Mouse (Mus musculus): ENCODE measurements around the gene Cfap44. TPM values are rescaled to one million over a fixed set of nuclear protein-coding genes. Genes with fewer than 3 reads are reported as not detected.

Gene Cfap44
- polyA plus RNA-seq (2015; fragmentation: Nextera tagmentation; extraction: Ambion mirVana): 0.54 and 0.74 TPM in 2 replicates

DNA sequence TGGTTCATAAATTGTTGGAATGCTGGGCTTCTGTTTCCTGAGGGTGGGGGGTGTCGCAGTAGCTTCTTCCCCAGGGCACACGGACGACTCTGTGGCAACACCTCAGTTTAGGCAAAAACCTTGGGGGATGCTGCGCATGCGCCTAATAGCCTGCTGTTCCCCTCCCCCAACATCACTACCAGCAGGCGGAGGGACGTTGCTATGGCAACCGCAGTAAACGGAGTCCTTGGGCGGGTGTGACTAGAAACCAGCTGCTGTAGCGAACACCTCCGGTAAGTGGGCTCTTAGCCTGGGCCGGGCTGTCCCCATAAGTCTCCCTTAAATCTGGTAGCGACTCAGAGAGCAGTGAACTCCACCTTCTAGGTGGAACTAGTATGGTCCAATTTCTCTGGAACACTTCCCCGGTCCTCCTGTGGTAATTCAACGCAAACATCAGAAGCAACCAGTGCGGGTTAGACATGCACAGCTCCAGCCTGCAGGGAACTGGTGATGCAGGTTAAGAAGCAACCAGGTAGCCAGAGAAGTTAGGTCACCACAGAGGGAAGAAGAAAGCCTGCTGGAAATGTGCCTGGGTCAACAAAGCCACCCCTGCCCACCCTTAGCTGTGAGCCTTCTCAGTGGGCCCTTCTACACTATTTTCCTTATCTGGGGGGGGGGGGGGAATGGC lies at the start of gene Cfap44:
Gene Cfap44 (plus strand): TSS at position 220 of the 667 bp plus-strand sequence.
- WGBS: 2% methylated on average over 17 of the region's 17 CpGs

DNA sequence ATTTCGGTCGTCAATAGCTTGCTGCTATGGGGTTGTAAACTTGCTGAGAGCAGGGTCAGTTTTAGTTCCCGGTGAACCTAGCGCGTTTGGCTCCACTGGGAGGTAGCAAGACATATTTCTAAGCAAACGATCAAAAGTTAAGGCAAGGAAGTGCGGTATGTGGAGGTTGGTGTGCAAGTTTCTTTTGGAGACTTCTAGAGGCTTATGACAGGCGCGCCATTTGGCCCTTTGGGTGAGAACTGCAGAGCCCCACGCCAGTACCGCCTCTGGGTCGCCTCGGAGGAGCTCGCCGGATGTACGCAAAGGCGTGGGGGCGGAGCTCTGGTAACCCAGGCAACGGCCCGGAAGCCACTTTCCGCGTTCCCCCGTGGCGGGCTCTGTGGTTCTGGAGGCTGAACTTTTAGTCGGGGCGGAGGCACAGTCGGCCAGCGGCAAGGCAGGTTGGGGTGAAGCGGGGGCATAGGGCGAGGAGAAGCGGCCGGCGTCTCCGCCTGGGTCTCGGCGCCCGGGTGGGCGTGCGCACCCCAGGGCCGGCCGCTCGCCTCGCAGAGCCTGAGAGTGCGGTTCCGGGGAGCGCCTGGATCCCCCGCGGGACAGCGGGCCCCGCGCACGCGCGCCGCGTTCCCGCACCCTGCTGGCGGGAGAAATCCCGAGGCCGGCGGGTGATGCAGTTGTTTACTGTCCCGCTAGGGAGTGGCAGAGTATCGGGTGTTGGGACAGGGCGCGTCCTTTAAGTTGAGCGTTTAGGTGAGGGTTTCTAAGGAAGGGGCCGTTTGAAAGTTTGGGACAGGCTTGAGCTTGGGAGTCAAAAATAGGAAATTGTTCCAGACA lies 47.3 kb upstream of the Cfap44 start, which contains the start of gene Spice1:
Gene Spice1 (plus strand): TSS at position 51 of the 831 bp plus-strand sequence.
- no peaks in the 10 kb centered on the region for H3K27me3 ChIP-seq (ENCODE audit: insufficient read depth, low read length)
- WGBS: under 1% methylated on average over 66 of the region's 67 CpGs

More for the DNA sequence above, at the start of gene Cfap44:
- Histone ChIP-seq H3K36me3 (ENCODE audit: insufficient read depth, low read length) (peaks cover 8% of the 10 kb centered on the region; the same call in 1 of the 2 replicates), H3K27me3 (ENCODE audit: insufficient read depth, low read length) (no peaks in the 10 kb centered on the region), H3K27ac (ENCODE audit: low read length) (no peak within 1 kb of the TSS), H3K9ac (replicated peaks; ENCODE audit: low read length) (peak within 1 kb of the TSS; percentile 47), H3K4me1 (ENCODE audit: insufficient read depth, low read length) (peaks cover 18% of the 10 kb centered on the region), H3K4me2 (replicated peaks; ENCODE audit: low read depth, low read length) (peak within 1 kb of the TSS; percentile 56), H3K9me3 (ENCODE audit: low read length) (0 out of 2 replicates have a peak, but pooled peaks cover 9% of the 10 kb centered on the region), H3K4me3 (ENCODE audit: low read length) (peak within 1 kb of the TSS; percentile 33)
- ATAC-seq (ENCODE audit: low FRiP score, low TSS enrichment): peak; percentile 81

DNA sequence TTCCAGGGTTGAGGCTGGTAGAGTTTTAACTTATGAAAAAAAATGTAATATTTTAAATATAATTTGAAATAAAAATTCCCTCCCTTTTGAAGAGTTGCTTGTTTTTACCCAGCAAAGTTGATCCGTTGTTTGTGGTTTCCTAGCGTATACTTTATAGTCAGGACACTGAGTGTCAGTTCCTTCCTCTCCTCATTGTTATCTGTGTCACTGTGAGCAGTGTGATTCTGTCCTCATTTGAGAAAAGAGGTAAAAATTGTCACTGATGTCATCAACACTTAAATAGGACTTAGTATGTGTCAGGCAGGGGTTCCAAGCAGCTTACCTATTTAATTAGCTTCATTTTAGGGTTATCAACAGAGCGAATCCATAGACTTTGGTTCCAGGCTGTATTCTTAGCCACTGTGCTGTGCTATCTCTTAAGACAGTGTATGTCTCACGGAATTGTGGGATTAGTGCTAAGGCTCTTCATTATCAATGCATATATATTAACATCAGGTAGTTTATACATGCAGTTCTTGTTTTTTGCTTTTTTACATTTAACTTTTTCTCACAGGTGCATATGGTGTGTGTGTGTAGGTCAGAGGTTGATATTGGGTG lies 44.7 kb upstream of the Cfap44 start:
- H3K9me3 ChIP-seq (ENCODE audit: low read length): no peaks in the 10 kb centered on the region
- H3K27ac ChIP-seq (ENCODE audit: low read length): no peak overlapping the region
- 88% methylated on average over 4 of the region's 4 CpGs for WGBS
- ATAC-seq (ENCODE audit: low FRiP score, low TSS enrichment): no peak
- no peaks in the 10 kb centered on the region for H3K27me3 ChIP-seq (ENCODE audit: insufficient read depth, low read length)
- peaks cover 11% of the 10 kb centered on the region for H3K4me1 ChIP-seq (ENCODE audit: insufficient read depth, low read length)
- no peaks in the 10 kb centered on the region for H3K36me3 ChIP-seq (ENCODE audit: insufficient read depth, low read length)
- no peak overlapping the region for H3K4me3 ChIP-seq (ENCODE audit: low read length)
- no peak overlapping the region for H3K4me2 ChIP-seq (replicated peaks; ENCODE audit: low read depth, low read length)
- no peak overlapping the region for H3K9ac ChIP-seq (replicated peaks; ENCODE audit: low read length)

More for the DNA sequence above, 47.3 kb upstream of the Cfap44 start, which contains the start of gene Spice1:
- Histone ChIP-seq H3K9ac (replicated peaks; ENCODE audit: low read length) (peak within 1 kb of the TSS; percentile 85), H3K4me3 (ENCODE audit: low read length) (peak within 1 kb of the TSS; percentile 65), H3K27ac (ENCODE audit: low read length) (peak within 1 kb of the TSS; percentile 94), H3K4me2 (replicated peaks; ENCODE audit: low read depth, low read length) (peak within 1 kb of the TSS; percentile 87), H3K36me3 (ENCODE audit: insufficient read depth, low read length) (no peaks in the 10 kb centered on the region), H3K4me1 (ENCODE audit: insufficient read depth, low read length) (peaks cover 11% of the 10 kb centered on the region), H3K9me3 (ENCODE audit: low read length) (no peaks in the 10 kb centered on the region)
- peak; percentile 99 for ATAC-seq (ENCODE audit: low FRiP score, low TSS enrichment)

DNA sequence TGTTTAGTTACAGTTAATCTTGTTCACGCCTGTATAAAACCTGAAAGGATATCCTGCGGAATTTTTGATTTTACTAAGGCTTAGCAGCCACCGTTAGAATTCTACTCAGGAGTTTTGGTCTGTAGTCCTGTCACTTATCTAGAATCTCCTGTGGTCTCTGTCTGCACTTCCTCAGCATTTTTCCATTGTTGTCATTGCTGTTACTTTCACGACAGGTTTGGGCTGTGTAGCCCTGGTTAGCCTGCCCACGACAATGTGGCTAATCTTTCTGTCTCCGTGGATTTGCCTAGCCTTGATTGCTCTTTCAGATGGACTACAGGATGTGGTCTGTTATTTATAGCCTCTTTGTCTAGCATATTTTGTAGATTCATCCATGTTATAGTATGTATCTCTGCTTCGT lies 38.3 kb upstream of the Cfap44 start:
- no peak for ATAC-seq (ENCODE audit: low FRiP score, low TSS enrichment)
- H3K9ac ChIP-seq (replicated peaks; ENCODE audit: low read length): no peak overlapping the region
- no peaks in the 10 kb centered on the region for H3K9me3 ChIP-seq (ENCODE audit: low read length)
- H3K27me3 ChIP-seq (ENCODE audit: insufficient read depth, low read length): no peaks in the 10 kb centered on the region
- no peak overlapping the region for H3K4me3 ChIP-seq (ENCODE audit: low read length)
- 71% methylated on average over 7 of the region's 7 CpGs for WGBS
- peaks cover 5% of the 10 kb centered on the region; the same call in 1 of the 2 replicates for H3K36me3 ChIP-seq (ENCODE audit: insufficient read depth, low read length)
- no peak overlapping the region for H3K27ac ChIP-seq (ENCODE audit: low read length)
- no peak overlapping the region for H3K4me2 ChIP-seq (replicated peaks; ENCODE audit: low read depth, low read length)
- no peaks in the 10 kb centered on the region for H3K4me1 ChIP-seq (ENCODE audit: insufficient read depth, low read length)

DNA sequence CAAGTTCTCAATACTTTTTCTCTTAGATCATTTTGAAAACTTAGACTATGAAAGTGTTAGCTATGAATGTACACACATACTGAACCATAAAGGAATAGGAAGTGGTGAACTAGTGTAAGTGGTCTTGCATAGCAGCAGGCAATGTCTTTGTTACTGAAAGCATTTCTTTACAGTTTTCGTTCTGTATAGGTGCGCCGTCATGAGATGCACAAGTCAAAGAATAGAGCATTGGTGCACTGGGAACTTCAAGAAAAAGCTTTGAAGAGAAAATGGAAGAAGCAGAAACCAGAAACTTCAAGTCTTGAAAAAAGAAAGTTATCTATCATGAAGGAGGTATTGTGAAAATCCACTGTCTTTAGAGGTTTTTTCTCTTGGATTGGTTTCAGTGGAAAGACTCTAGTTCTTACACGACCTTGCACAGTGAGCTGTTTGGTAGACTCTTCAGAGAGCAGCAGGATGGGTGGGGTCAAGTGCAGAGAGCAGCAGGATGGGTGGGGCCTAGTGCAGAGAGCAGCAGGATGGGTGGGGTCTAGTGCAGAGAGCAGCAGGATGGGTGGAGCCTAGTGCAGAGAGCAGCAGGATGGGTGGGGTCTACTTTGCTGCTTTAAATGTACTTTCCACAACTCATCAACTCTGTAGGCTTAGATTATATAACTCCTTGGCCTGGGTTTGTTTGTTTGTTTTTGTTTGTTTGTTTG lies 36.9 kb upstream of the Cfap44 start:
- H3K4me2 ChIP-seq (replicated peaks; ENCODE audit: low read depth, low read length): no peak overlapping the region
- H3K9ac ChIP-seq (replicated peaks; ENCODE audit: low read length): no peak overlapping the region
- ATAC-seq (ENCODE audit: low FRiP score, low TSS enrichment): peak; percentile 67; the same call in 1 of the 2 replicates
- no peak overlapping the region for H3K4me3 ChIP-seq (ENCODE audit: low read length)
- H3K4me1 ChIP-seq (ENCODE audit: insufficient read depth, low read length): no peaks in the 10 kb centered on the region
- H3K27ac ChIP-seq (ENCODE audit: low read length): no peak overlapping the region
- H3K36me3 ChIP-seq (ENCODE audit: insufficient read depth, low read length): peaks cover 10% of the 10 kb centered on the region; the same call in 1 of the 2 replicates
- no peaks in the 10 kb centered on the region for H3K9me3 ChIP-seq (ENCODE audit: low read length)
- 73% methylated on average over 4 of the region's 4 CpGs for WGBS
- no peaks in the 10 kb centered on the region for H3K27me3 ChIP-seq (ENCODE audit: insufficient read depth, low read length)

DNA sequence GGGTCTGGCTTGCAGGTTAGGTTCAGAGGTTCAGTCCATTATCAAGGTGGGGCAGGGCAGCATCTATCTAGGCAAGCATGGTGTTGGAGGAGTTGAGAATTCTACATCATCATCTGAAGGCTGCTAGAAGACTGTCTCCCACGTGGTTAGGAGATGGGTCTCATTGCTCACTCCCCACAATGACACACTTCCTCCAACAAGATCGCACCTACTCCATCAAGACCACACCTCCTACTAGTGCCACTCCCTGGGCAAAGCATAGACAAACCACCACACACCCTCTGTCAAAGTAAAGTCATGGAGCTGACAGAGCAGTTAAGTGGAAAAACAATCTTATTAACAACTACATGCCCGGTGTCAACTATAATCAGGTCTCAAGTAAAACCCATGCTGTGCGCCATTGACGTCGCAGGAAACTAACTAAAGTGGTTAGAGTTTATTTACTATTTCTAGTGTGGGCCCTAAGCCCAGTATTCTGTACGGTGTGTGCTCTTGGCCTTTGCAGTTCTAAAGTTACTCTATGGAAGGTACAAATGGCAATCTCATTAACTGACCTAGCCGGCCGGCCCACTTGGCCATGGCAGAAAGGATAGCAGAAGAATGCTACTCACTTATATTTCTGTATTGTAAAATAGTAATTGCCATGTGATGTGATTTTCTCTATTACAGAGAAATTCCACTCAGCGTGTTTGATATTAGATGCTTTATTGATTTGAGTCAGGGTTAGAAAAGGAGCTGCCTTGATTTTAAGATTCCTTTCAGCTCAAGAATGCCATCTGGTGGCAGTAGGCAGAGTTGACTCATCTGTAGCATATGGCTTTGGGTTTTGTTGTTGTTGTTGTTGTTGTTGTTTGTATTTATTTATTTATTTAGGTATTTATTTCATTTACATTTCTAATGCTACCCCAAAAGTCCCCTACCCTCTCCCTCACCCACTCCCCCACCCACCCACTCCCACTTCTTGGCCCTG lies 32.4 kb upstream of the Cfap44 start:
- H3K27me3 ChIP-seq (ENCODE audit: insufficient read depth, low read length): no peaks in the 10 kb centered on the region
- no peak for ATAC-seq (ENCODE audit: low FRiP score, low TSS enrichment)
- H3K9me3 ChIP-seq (ENCODE audit: low read length): no peaks in the 10 kb centered on the region
- H3K4me3 ChIP-seq (ENCODE audit: low read length): no peak overlapping the region
- H3K9ac ChIP-seq (replicated peaks; ENCODE audit: low read length): no peak overlapping the region
- WGBS: 90% methylated on average over 10 of the region's 10 CpGs
- no peaks in the 10 kb centered on the region for H3K4me1 ChIP-seq (ENCODE audit: insufficient read depth, low read length)
- peaks cover 22% of the 10 kb centered on the region for H3K36me3 ChIP-seq (ENCODE audit: insufficient read depth, low read length)
- H3K4me2 ChIP-seq (replicated peaks; ENCODE audit: low read depth, low read length): no peak overlapping the region
- no peak overlapping the region for H3K27ac ChIP-seq (ENCODE audit: low read length)

DNA sequence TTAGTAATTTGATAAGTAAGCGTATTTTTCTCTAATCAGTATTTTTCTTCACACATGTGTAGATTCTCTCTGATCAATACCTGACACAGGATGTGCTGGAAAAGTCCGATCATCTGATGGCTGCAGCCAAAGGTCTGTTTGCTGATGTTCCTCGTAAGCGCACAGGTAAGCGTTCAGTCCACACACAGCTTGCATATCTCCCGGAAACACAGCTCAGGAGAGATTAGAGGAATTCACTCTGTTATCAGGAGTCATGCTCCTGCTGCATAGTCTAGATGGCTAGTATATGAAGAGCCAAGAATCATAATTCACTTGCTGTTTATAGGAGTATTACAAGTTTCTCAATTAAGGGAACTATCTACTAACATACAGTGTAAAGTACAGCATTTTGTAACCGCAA lies 29.1 kb upstream of the Cfap44 start:
- Histone ChIP-seq H3K4me3 (ENCODE audit: low read length) (no peak overlapping the region), H3K4me1 (ENCODE audit: insufficient read depth, low read length) (no peaks in the 10 kb centered on the region), H3K27ac (ENCODE audit: low read length) (no peak overlapping the region), H3K9me3 (ENCODE audit: low read length) (no peaks in the 10 kb centered on the region), H3K36me3 (ENCODE audit: insufficient read depth, low read length) (peaks cover 27% of the 10 kb centered on the region), H3K4me2 (replicated peaks; ENCODE audit: low read depth, low read length) (no peak overlapping the region), H3K27me3 (ENCODE audit: insufficient read depth, low read length) (no peaks in the 10 kb centered on the region), H3K9ac (replicated peaks; ENCODE audit: low read length) (no peak overlapping the region)
- no peak for ATAC-seq (ENCODE audit: low FRiP score, low TSS enrichment)
- 89% methylated on average over 7 of the region's 7 CpGs for WGBS

DNA sequence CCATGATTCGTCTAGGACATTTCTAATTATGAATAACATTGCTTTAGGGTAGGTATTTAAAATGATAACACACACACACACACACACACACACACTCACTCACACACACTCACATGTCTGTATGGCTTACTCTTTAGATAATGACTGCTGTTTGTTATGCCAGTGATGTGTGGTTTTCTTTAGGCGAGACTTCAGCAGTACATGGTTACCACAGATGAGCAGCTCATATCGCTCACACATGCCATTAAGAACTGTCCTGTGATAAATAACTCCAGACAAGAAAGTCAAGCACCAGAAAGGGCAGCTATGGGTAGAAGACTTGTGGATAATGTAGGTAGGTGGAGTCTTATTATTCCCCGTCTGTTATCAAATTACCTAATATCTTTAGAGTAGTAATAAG lies 19.1 kb upstream of the Cfap44 start:
- 89% methylated on average over 4 of the region's 4 CpGs for WGBS
- Histone ChIP-seq H3K4me2 (replicated peaks; ENCODE audit: low read depth, low read length) (no peak overlapping the region), H3K9ac (replicated peaks; ENCODE audit: low read length) (no peak overlapping the region), H3K9me3 (ENCODE audit: low read length) (no peaks in the 10 kb centered on the region), H3K27me3 (ENCODE audit: insufficient read depth, low read length) (no peaks in the 10 kb centered on the region), H3K36me3 (ENCODE audit: insufficient read depth, low read length) (peaks cover 20% of the 10 kb centered on the region), H3K4me1 (ENCODE audit: insufficient read depth, low read length) (no peaks in the 10 kb centered on the region), H3K27ac (ENCODE audit: low read length) (no peak overlapping the region), H3K4me3 (ENCODE audit: low read length) (no peak overlapping the region)
- no peak for ATAC-seq (ENCODE audit: low FRiP score, low TSS enrichment)
